8 mouse cellular contexts compared by ENCODE assay signal in the genomic region with DNA sequence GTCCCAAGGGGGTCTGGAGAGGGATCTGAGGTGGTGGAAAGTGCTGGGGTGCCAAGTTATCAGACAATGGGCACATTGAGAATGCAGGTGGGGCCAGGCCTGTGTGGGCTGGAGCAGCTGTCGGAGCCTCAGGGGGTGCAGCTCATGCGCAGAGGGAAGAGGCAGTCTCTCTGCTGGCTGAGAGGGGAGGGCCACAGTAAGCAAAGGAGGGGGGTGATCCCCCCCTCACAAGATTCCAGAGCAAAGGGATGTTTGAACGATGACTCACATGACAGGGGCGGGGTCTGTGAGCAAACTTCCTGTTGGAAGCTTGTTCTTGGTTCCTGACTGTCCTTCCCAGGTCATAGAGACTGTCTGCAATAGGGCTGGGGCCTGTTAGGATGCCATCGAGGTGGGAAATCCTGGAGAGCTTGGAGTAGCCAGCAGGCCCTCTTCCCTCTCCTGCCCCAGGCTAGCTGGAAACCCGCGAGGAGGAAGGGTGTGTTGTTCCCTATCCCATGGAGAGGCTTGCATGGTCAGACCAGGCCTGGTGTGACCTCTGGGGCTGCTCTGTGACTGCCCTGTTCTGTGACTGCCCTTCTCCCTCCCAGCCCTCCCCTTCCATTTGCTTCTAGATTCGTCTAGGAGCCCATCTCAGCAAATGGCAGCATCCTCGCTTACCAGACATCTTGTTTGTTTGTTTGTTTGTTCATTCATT. TPM values are rescaled to one million over a fixed set of nuclear protein-coding genes. Genes with fewer than 3 reads are reported as not detected.
DNase-seq lines count a peak whose midpoint lies in the region; ATAC-seq and TF ChIP-seq lines count a peak whose summit lies in the region.

No protein-coding gene starts in this region.

- no peaks in the 10 kb centered on the region; the same call in 1 of the 2 replicates for H3K9me3 ChIP-seq in midbrain, embryonic 10.5 days (replicated peaks)
- H3K9me3 ChIP-seq in midbrain, embryonic 11.5 days (ENCODE audit: control insufficient read depth, low read length), result no peaks in the 10 kb centered on the region
- no peaks in the 10 kb centered on the region for H3K9me3 ChIP-seq in heart, postnatal 0 days (replicated peaks; ENCODE audit: control insufficient read depth, low read length)
- no peaks in the 10 kb centered on the region for H3K9me3 ChIP-seq in limb, embryonic 13.5 days

- no peak for TF ChIP-seq CTCF in heart, postnatal 0 days (IDR thresholded peaks at IDR 0.05; ENCODE audit: low read depth)

- H3K9ac ChIP-seq in midbrain, embryonic 11.5 days (ENCODE audit: low read length), result no peak overlapping the region
- H3K9ac ChIP-seq in heart, postnatal 0 days (replicated peaks; ENCODE audit: low read depth, low read length), result no peak overlapping the region
- peak overlapping the region; percentile 31; the same call in 1 of the 2 replicates for H3K9ac ChIP-seq in limb, embryonic 13.5 days

- H3K4me3 ChIP-seq in midbrain, embryonic 10.5 days, result no peak overlapping the region
- no peak overlapping the region for H3K4me3 ChIP-seq in midbrain, embryonic 11.5 days (ENCODE audit: low read depth, low read length)
- no peak overlapping the region for H3K4me3 ChIP-seq in heart, postnatal 0 days (ENCODE audit: low read depth, low read length)
- no peak overlapping the region for H3K4me3 ChIP-seq in limb, embryonic 13.5 days

- DNase-seq in midbrain, embryonic 10.5 days (ENCODE audit: low spot score), result peak; percentile 43
- no peak for DNase-seq in midbrain, embryonic 11.5 days (ENCODE audit: low spot score, missing footprints)
- DNase-seq in embryo, embryonic 11 days, result peak; percentile 67
- peak; percentile 76 for DNase-seq in heart, postnatal 0 days (ENCODE audit: low spot score)
- peak; percentile 17 for DNase-seq in retina, postnatal 7 days (ENCODE audit: low read depth, low spot score)
- DNase-seq in T-cell, adult 2 months (ENCODE audit: low spot score), result no peak
- no peak for DNase-seq in spleen, postnatal 36 days (ENCODE audit: low spot score in 2 of 2)

- 62% methylated on average over 9 of the region's 9 CpGs for WGBS in midbrain, embryonic 10.5 days
- 58% methylated on average over 9 of the region's 9 CpGs for WGBS in midbrain, embryonic 11.5 days
- 45% methylated on average over 9 of the region's 9 CpGs for WGBS in heart, postnatal 0 days
- 38% methylated on average over 9 of the region's 9 CpGs for WGBS in limb, embryonic 13.5 days

- no peak for ATAC-seq in midbrain, embryonic 11.5 days (ENCODE audit: low FRiP score)
- ATAC-seq in heart, postnatal 0 days (ENCODE audit: insufficient read depth, low read depth), result peak; percentile 83
- ATAC-seq in limb, embryonic 13.5 days (ENCODE audit: low FRiP score, low read depth), result peak; percentile 78

- peaks cover 11% of the 10 kb centered on the region; the same call in 1 of the 2 replicates for H3K27me3 ChIP-seq in midbrain, embryonic 10.5 days (ENCODE audit: low read depth, poor library complexity, severe bottlenecking)
- H3K27me3 ChIP-seq in midbrain, embryonic 11.5 days (ENCODE audit: control insufficient read depth, insufficient read depth, low read length), result no peaks in the 10 kb centered on the region
- H3K27me3 ChIP-seq in heart, postnatal 0 days (ENCODE audit: control insufficient read depth, insufficient read depth, low read length), result no peaks in the 10 kb centered on the region
- H3K27me3 ChIP-seq in limb, embryonic 13.5 days, result no peaks in the 10 kb centered on the region

- peaks cover 34% of the 10 kb centered on the region for H3K4me1 ChIP-seq in midbrain, embryonic 10.5 days
- peaks cover 11% of the 10 kb centered on the region for H3K4me1 ChIP-seq in midbrain, embryonic 11.5 days (ENCODE audit: control insufficient read depth, insufficient read depth, low read length)
- no peaks in the 10 kb centered on the region for H3K4me1 ChIP-seq in heart, postnatal 0 days (ENCODE audit: control insufficient read depth, insufficient read depth)
- H3K4me1 ChIP-seq in limb, embryonic 13.5 days, result peaks cover 58% of the 10 kb centered on the region

- H3K27ac ChIP-seq in midbrain, embryonic 10.5 days (replicated peaks), result peak overlapping the region; percentile 76
- H3K27ac ChIP-seq in midbrain, embryonic 11.5 days (ENCODE audit: low read depth, low read length), result no peak overlapping the region
- no peak overlapping the region for H3K27ac ChIP-seq in heart, postnatal 0 days (ENCODE audit: low read depth)
- peak overlapping the region; percentile 48; the same call in 1 of the 2 replicates for H3K27ac ChIP-seq in limb, embryonic 13.5 days

- H3K36me3 ChIP-seq in midbrain, embryonic 10.5 days, result no peaks in the 10 kb centered on the region
- H3K36me3 ChIP-seq in midbrain, embryonic 11.5 days (ENCODE audit: control insufficient read depth, insufficient read depth, low read length), result no peaks in the 10 kb centered on the region
- no peaks in the 10 kb centered on the region for H3K36me3 ChIP-seq in heart, postnatal 0 days (replicated peaks; ENCODE audit: control insufficient read depth, insufficient read depth, low read length)
- H3K36me3 ChIP-seq in limb, embryonic 13.5 days, result no peaks in the 10 kb centered on the region

- no peak overlapping the region for H3K4me2 ChIP-seq in midbrain, embryonic 11.5 days
- H3K4me2 ChIP-seq in heart, postnatal 0 days (ENCODE audit: low read depth, low read length), result no peak overlapping the region
- peak overlapping the region; percentile 9; the same call in 1 of the 2 replicates for H3K4me2 ChIP-seq in limb, embryonic 13.5 days (replicated peaks)

- TF ChIP-seq EP300 in heart, postnatal 0 days (IDR thresholded peaks at IDR 0.05; ENCODE audit: low read depth), result no peak

RNA-seq across cellular contexts. Expression of gene Cdh1, which starts 16.5 kb away (rescaled TPM):
- polyA plus RNA-seq in midbrain, embryonic 10.5 days (2016; fragmentation: Nextera tagmentation; extraction: Ambion mirVana), result 8.2 and 8.7 TPM in 2 replicates
- polyA plus RNA-seq in midbrain, embryonic 11.5 days (2014; fragmentation: Nextera tagmentation; extraction: Ambion mirVana), result 5.7 and 6.4 TPM in 2 replicates
- 1.2 and 1.9 TPM in 2 replicates for total RNA-seq in heart, postnatal 0 days (2014; rRNA removed; ENCODE audit: low replicate concordance)
- polyA plus RNA-seq in heart, postnatal 0 days (2015; fragmentation: Nextera tagmentation; extraction: Ambion mirVana), result 0.19 and 0.52 TPM in 2 replicates
- 18.1 and 19.9 TPM in 2 replicates for polyA plus RNA-seq in limb, embryonic 13.5 days (2015; fragmentation: Nextera tagmentation; extraction: Ambion mirVana)

RNA-seq across cellular contexts. Expression of gene Gm10073, which starts 46.4 kb away (rescaled TPM):
- polyA plus RNA-seq in midbrain, embryonic 10.5 days (2016; fragmentation: Nextera tagmentation; extraction: Ambion mirVana), result 5.7 and 7.1 TPM in 2 replicates
- polyA plus RNA-seq in midbrain, embryonic 11.5 days (2014; fragmentation: Nextera tagmentation; extraction: Ambion mirVana), result 4.6 and 7.5 TPM in 2 replicates
- 70.8 and 80.8 TPM in 2 replicates for total RNA-seq in heart, postnatal 0 days (2014; rRNA removed; ENCODE audit: low replicate concordance)
- polyA plus RNA-seq in heart, postnatal 0 days (2015; fragmentation: Nextera tagmentation; extraction: Ambion mirVana), result 6.2 and 6.5 TPM in 2 replicates
- polyA plus RNA-seq in limb, embryonic 13.5 days (2015; fragmentation: Nextera tagmentation; extraction: Ambion mirVana), result 13.8 and 15.4 TPM in 2 replicates

Comparison
In these comparisons a context has a peak if more than half of its experiments do, and no peak if none do; other contexts are left out.
1. DNase-seq: peak in midbrain, embryonic 10.5 days (single experiment), embryo, embryonic 11 days (single experiment), heart, postnatal 0 days (single experiment) and retina, postnatal 7 days (single experiment); none in midbrain, embryonic 11.5 days (single experiment), T-cell, adult 2 months (single experiment) and spleen, postnatal 36 days (0 of 2).
2. H3K27ac ChIP-seq: peak in midbrain, embryonic 10.5 days (single experiment) and limb, embryonic 13.5 days (single experiment); none in midbrain, embryonic 11.5 days (single experiment) and heart, postnatal 0 days (single experiment).